Mouse (Mus musculus) heart, adult 18-20 months (tissue): Measurements from ENCODE around the gene Samhd1. TPM values are rescaled to one million over a fixed set of nuclear protein-coding genes. Genes with fewer than 3 reads are reported as not detected.

Source experiments
- DNase-seq, 2 experiments: peaks; one replicate each; pipeline ENCODE4 v3.0.0; 2021 to 2022; ENCODE audit warnings: mixed read lengths in 1 of 2
- total RNA-seq, 2 experiments: library from RNA; stranded (reverse); gene quantifications; 2 replicates each; pipeline ENCODE4 v1.2.3; 2021

Samhd1 gene
- total RNA-seq, 2 experiments from 2014 or later, result 21.7 to 26.3 TPM

GRCm38 (mm10) chr2:157099532-157100318 lies 35.3 kb downstream of the Samhd1 start:
- DNase-seq, result peak in 1 of 2 experiments; percentile 27

DNA sequence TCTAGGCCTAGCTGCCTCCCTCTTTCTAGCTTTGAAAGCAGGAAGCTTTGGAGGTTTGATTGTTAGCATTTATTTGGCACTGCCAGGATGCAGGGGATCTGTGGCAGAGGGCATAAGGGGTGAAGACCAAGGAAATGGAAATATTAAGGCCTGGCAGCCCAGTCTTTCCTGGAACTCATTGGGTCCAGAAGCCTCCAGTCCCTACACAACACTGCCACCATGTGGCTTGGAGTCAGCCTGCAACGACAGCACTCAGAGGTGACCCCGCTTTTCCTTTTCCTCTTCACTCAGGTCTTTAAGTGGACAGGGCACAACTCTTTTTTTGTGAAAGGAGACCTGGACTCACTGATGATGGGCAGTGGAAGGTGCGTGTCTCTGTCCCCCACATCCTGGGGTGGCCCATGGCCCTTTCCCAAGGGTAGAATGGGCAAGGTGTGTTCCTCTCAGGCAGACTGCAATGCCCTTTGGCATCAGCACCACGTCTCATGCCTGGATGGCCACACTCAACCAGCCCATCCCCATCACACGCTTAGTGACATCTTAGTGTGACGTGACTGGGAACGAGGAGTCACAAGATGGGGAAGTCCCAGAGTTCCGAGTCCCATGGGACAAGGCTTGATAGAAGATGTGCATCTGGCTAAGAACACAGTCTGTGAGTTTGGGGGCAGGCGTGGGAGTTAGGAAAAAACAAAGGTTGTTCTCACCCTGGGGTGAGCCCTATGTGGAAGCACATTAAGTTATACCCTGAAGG lies 39.9 kb downstream of the Samhd1 start:
- peak; percentile 71 to 91 for DNase-seq

- no peak for DNase-seq
Measured at GRCm38 (mm10) chr2:157092024-157092423, 43.0 kb downstream of the Samhd1 start.

- DNase-seq, result no peak
Measured at GRCm38 (mm10) chr2:157087536-157088317, 47.3 kb downstream of the Samhd1 start.

GRCm38 (mm10) chr2:157086796-157087195 lies 48.3 kb downstream of the Samhd1 start, which contains the start of gene Tldc2:
TSS of gene Tldc2 (plus strand) at chr2:157087055.
- DNase-seq, result no peak

GRCm38 (mm10) chr2:157084831-157085585 lies 50.1 kb downstream of the Samhd1 start:
- no peak for DNase-seq

GRCm38 (mm10) chr2:157081960-157082359 lies 53.1 kb downstream of the Samhd1 start:
- DNase-seq, result no peak

DNA sequence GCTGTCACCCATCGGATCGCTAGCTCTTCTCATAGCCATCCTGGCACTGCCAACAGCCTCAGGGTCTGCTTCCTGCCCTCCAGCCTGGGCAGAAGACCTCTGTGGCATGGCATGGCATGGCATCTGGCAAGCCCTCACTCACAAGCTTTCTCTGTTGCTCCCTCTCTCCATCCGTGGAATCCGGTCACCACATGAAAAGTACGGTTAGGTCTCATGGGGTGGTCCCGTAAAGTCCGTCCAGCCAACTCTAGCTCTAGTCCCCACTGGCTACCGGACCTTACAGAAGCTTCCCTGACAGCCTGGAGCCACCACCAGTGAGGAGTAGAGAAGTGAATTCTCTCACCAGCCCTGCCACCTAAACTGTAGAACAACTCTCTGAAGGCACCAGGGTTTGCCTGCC lies 53.7 kb downstream of the Samhd1 start:
- no peak for DNase-seq

DNA sequence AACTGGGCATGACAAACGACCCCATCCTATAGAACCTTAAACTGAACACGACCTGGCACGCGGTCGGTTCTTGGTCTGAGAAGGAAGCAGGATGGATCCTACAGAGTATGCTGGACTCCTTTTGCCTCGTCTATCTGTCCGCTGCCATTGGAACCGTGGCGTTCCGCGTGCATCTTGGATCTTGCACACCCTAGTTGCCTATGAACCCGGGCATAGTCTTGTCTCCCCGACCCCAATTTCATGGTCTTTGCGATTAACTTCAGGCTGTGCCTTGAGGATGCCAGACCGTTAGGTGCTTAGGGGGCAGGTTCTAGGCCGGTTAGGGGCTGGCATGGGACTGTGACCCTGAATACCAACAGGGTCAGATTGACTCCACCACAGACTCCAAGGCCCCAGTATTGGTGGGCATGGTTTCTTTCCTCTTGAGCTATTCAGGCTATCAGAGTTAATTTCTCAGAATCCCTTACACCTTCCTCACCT lies 55.3 kb downstream of the Samhd1 start:
- no peak for DNase-seq

GRCm38 (mm10) chr2:157078793-157079700 lies 56.0 kb downstream of the Samhd1 start, which contains the start of gene Soga1:
TSS of gene Soga1 (minus strand) at chr2:157079254.
- peak; percentile 90 to 95 for DNase-seq

DNA sequence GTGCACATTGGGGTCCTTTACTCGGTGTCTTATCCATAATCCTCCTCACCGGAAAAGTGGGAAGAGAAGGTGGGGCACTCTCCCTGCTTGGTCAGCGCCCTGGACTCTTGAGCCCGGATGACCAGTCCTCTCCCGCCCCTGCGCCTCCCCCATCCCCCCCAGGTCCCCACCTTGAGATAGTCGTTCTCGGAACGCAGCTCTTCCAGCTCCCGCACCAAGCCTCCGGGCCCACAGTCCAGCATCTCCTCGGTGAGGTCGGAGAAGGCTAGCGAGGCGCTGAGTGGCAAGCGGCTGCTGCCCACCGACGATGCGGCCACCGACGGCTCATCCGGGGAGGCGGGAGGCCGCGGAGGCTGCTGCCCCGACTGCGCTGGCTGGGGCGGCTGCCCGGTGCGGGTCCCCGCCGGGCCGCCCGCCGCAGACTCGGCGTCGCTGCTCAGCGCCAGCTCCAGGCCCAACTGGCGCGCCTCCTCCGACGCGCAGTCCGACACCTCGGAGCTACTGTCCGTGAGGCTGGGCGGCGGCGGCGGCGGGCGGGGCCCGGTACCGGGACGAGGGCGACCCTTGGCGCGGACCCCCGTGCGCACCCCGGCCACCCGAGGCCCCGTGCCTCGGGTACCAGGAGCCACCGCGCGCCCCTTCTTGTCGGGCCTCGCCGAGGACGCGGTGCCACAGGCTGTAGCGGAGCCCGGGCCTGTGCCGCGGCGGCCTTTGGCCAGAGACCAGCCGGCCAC lies 56.8 kb downstream of the Samhd1 start:
- DNase-seq, result no peak

GRCm38 (mm10) chr2:157077641-157078058 lies 57.4 kb downstream of the Samhd1 start:
- DNase-seq, result peak; percentile 94 to 96

DNA sequence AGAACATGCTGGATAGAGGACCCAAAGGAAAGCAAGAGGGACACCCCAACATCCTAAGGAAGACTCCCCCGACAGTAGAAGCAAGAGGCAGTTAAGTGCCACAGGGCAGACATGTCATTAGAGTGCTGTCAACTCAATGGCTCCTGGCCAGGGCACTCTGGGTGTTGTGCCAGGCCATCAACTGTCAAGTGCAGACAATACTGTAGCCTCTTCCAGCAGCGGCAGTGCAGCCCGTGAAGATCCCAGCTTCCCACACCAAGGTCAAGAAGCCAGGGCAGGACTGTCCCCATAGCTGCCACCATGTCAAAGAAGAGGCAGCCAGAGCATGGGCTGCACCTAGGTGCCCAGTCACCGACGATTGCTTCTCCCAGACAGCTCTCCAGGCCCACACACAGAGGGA lies 57.9 kb downstream of the Samhd1 start:
- DNase-seq, result peak in 1 of 2 experiments; percentile 58

DNA sequence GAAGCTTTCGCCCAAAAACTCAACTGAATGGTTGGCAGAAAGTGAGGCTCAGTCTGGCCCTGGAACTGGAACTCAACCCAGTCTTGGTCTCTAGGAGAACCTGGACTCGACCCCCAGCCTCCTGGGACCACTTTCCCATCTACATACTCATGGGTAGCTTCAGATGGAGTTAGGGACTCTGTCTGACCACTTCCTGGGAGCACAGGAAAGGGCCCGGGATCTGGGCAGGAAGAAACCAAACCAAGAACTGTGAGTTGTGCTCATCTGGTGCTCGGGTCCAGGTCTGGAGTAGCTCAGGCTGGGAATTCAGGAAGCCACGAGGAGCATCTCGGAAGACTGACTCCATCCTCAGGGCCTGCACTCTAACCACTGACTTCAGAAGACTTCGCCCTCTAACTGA lies 58.5 kb downstream of the Samhd1 start:
- DNase-seq, result no peak

- DNase-seq, result peak; percentile 64 to 83
Measured at GRCm38 (mm10) chr2:157075685-157076084, 59.4 kb downstream of the Samhd1 start.

GRCm38 (mm10) chr2:157075226-157075625 lies 59.8 kb downstream of the Samhd1 start:
- DNase-seq, result no peak

GRCm38 (mm10) chr2:157074772-157075171 lies 60.3 kb downstream of the Samhd1 start:
- peak; percentile 25 to 48 for DNase-seq

GRCm38 (mm10) chr2:157074186-157074724 lies 60.8 kb downstream of the Samhd1 start:
- peak in 1 of 2 experiments; percentile 30 for DNase-seq

- peak in 1 of 2 experiments; percentile 20 for DNase-seq
Measured at GRCm38 (mm10) chr2:157073378-157074052, 61.5 kb downstream of the Samhd1 start.
